Mouse (Mus musculus): Measurements from ENCODE around the gene Tead4. TPM values are rescaled to one million over a fixed set of nuclear protein-coding genes. Genes with fewer than 3 reads are reported as not detected.

Tead4 gene
- total and polyA plus RNA-seq, 3 experiments: not detected

- H3K36me3 ChIP-seq (replicated peaks in 1 of 2; ENCODE audit: control insufficient read depth in 1 of 2, insufficient read depth in 1 of 2, low read length in 1 of 2): no peaks in the 10 kb centered on the region
- no peaks in the 10 kb centered on the region for H3K27me3 ChIP-seq (replicated peaks)
- dilution Hi-C loops (cut with MboI; ENCODE audit: extremely low pct_ligation_motif_present, extremely low pct_unique_long_range_greater_than_20kb, low sequenced_read_pairs) (no loop called here), in situ Hi-C loops (cut with MboI; ENCODE audit: low pct_ligation_motif_present, low pct_unique_long_range_greater_than_20kb, low sequenced_read_pairs) (no loop called here)
- H3K9me3 ChIP-seq (replicated peaks; ENCODE audit: low read length): no peaks in the 10 kb centered on the region
- H3K79me2 ChIP-seq (replicated peaks; ENCODE audit: control insufficient read depth, extremely low read depth, insufficient read depth, poor library complexity, severe bottlenecking): no peaks in the 10 kb centered on the region
- no peak overlapping the region for H3K4me2 ChIP-seq (ENCODE audit: insufficient read depth, low read depth, poor library complexity, severe bottlenecking)
- no peak for TF ChIP-seq MAX (IDR thresholded peaks at IDR 0.05; ENCODE audit: low read length)
- TF ChIP-seq ZKSCAN1 (IDR thresholded peaks at IDR 0.05; ENCODE audit: borderline replicate concordance, low read depth, low read length): no peak
- TF ChIP-seq TCF12 (IDR thresholded peaks at IDR 0.05; ENCODE audit: low read depth, low read length): no peak
- TF ChIP-seq USF1 (IDR thresholded peaks at IDR 0.05; ENCODE audit: low read depth, low read length): no peak
- no peak for TF ChIP-seq POLR2AphosphoS2 (IDR thresholded peaks at IDR 0.05; ENCODE audit: low read depth, low read length)
- H3K4me3 ChIP-seq (replicated peaks in 1 of 3; ENCODE audit: low read depth in 2 of 3, low read length in 2 of 3, poor library complexity in 1 of 3): no peak overlapping the region
- no peak overlapping the region for H3K9ac ChIP-seq (ENCODE audit: insufficient read depth, low read depth)
- peaks cover 4 to 5% of the 10 kb centered on the region in 2 experiments; a peak in 2 of 4 replicates for H3K4me1 ChIP-seq (ENCODE audit: control insufficient read depth in 1 of 2, insufficient read depth in 2 of 2)
- no peak overlapping the region for H3K27ac ChIP-seq (ENCODE audit: insufficient read depth, low read depth)
- DNase-seq (ENCODE audit: extremely low read depth): no peak
Measured at GRCm38 (mm10) chr6:128291284-128291683, 9.3 kb downstream of the Tead4 start.

- dilution Hi-C loops (cut with MboI; ENCODE audit: extremely low pct_ligation_motif_present, extremely low pct_unique_long_range_greater_than_20kb, low sequenced_read_pairs): no loop called here
- in situ Hi-C loops (cut with MboI; ENCODE audit: low pct_ligation_motif_present, low pct_unique_long_range_greater_than_20kb, low sequenced_read_pairs): no loop called here
Measured at GRCm38 (mm10) chr6:128288681-128289080, 11.9 kb downstream of the Tead4 start.

GRCm38 (mm10) chr6:128285792-128286430 lies 14.7 kb downstream of the Tead4 start:
- H3K4me2 ChIP-seq (ENCODE audit: insufficient read depth, low read depth, poor library complexity, severe bottlenecking): no peak overlapping the region
- in situ Hi-C loops (cut with MboI; ENCODE audit: low pct_ligation_motif_present, low pct_unique_long_range_greater_than_20kb, low sequenced_read_pairs): no loop called here

More at GRCm38 (mm10) chr6:128288681-128289080, 11.9 kb downstream of the Tead4 start:
- no peak for TF ChIP-seq CTCF (conservative IDR thresholded peaks at IDR 0.05 in 1 of 2, IDR thresholded peaks at IDR 0.05 in 1 of 2; ENCODE audit: low read depth in 2 of 2, low read length in 2 of 2)
- TF ChIP-seq MAFK (IDR thresholded peaks at IDR 0.05; ENCODE audit: insufficient replicate concordance, low read length): no peak
- Histone ChIP-seq H3K4me1 (ENCODE audit: control insufficient read depth in 1 of 2, insufficient read depth in 2 of 2) (no peaks in the 10 kb centered on the region), H3K9ac (ENCODE audit: insufficient read depth, low read depth) (no peak overlapping the region), H3K27ac (ENCODE audit: insufficient read depth, low read depth) (no peak overlapping the region), H3K9me3 (replicated peaks; ENCODE audit: low read length) (no peaks in the 10 kb centered on the region), H3K4me3 (replicated peaks in 1 of 3; ENCODE audit: low read depth in 2 of 3, low read length in 2 of 3, poor library complexity in 1 of 3) (no peak overlapping the region), H3K36me3 (replicated peaks in 1 of 2; ENCODE audit: control insufficient read depth in 1 of 2, insufficient read depth in 1 of 2, low read length in 1 of 2) (no peaks in the 10 kb centered on the region), H3K27me3 (replicated peaks) (no peaks in the 10 kb centered on the region), H3K79me2 (replicated peaks; ENCODE audit: control insufficient read depth, extremely low read depth, insufficient read depth, poor library complexity, severe bottlenecking) (no peaks in the 10 kb centered on the region), H3K4me2 (ENCODE audit: insufficient read depth, low read depth, poor library complexity, severe bottlenecking) (no peak overlapping the region)
- DNase-seq (ENCODE audit: extremely low read depth): no peak

More at GRCm38 (mm10) chr6:128285792-128286430, 14.7 kb downstream of the Tead4 start:
- no peaks in the 10 kb centered on the region for H3K9me3 ChIP-seq (replicated peaks; ENCODE audit: low read length)
- no peak overlapping the region for H3K27ac ChIP-seq (ENCODE audit: insufficient read depth, low read depth)
- TF ChIP-seq NRF1 (IDR thresholded peaks at IDR 0.05; ENCODE audit: low read depth, low read length) (no peak), USF2 (conservative IDR thresholded peaks at IDR 0.05; ENCODE audit: low read depth, low read length) (no peak), RCOR1 (conservative IDR thresholded peaks at IDR 0.05; ENCODE audit: low read depth, low read length) (no peak), KAT2A (IDR thresholded peaks at IDR 0.05; ENCODE audit: insufficient replicate concordance, low read length) (no peak), MXI1 (IDR thresholded peaks at IDR 0.05; ENCODE audit: low read depth, low read length) (no peak), CTCF (conservative IDR thresholded peaks at IDR 0.05 in 1 of 2, IDR thresholded peaks at IDR 0.05 in 1 of 2; ENCODE audit: low read depth in 2 of 2, low read length in 2 of 2) (no peak), MEF2A (IDR thresholded peaks at IDR 0.05; ENCODE audit: borderline replicate concordance, low read depth, low read length) (no peak), POLR2AphosphoS2 (IDR thresholded peaks at IDR 0.05; ENCODE audit: low read depth, low read length) (no peak)
- no peak overlapping the region for H3K4me3 ChIP-seq (replicated peaks in 1 of 3; ENCODE audit: low read depth in 2 of 3, low read length in 2 of 3, poor library complexity in 1 of 3)
- no peaks in the 10 kb centered on the region for H3K79me2 ChIP-seq (replicated peaks; ENCODE audit: control insufficient read depth, extremely low read depth, insufficient read depth, poor library complexity, severe bottlenecking)
- no peaks in the 10 kb centered on the region for H3K36me3 ChIP-seq (replicated peaks in 1 of 2; ENCODE audit: control insufficient read depth in 1 of 2, insufficient read depth in 1 of 2, low read length in 1 of 2)
- H3K27me3 ChIP-seq (replicated peaks): no peaks in the 10 kb centered on the region
- no peak for DNase-seq (ENCODE audit: extremely low read depth)
- H3K9ac ChIP-seq (ENCODE audit: insufficient read depth, low read depth): no peak overlapping the region
- dilution Hi-C loops (cut with MboI; ENCODE audit: extremely low pct_ligation_motif_present, extremely low pct_unique_long_range_greater_than_20kb, low sequenced_read_pairs): no loop called here
- no peaks in the 10 kb centered on the region for H3K4me1 ChIP-seq (ENCODE audit: control insufficient read depth in 1 of 2, insufficient read depth in 2 of 2)

All from CH12.LX (cell line).